Mouse (Mus musculus) MEL (cell line): Measurements from ENCODE around the gene Chrm4.

Source experiments
- CTCF ChIP-seq, 3 experiments: IDR thresholded peaks in 2 of 3; conservative IDR thresholded peaks in 1 of 3; 2 replicates each; pipeline ENCODE4 v1.5.1; 2011 to 2012; ENCODE audit warnings: low read length in 3 of 3, low read depth in 2 of 3, mild to moderate bottlenecking in 2 of 3, improper control_type of control experiment in 1 of 3, inconsistent platforms in 1 of 3, mixed read lengths in 1 of 3, moderate library complexity in 1 of 3; ENCODE audit not compliant: control insufficient read depth in 1 of 3, insufficient read depth in 1 of 3, poor library complexity in 1 of 3, severe bottlenecking in 1 of 3
- E2F4 ChIP-seq: IDR thresholded peaks from 2 replicates; pipeline ENCODE4 v1.6.1; 2011; ENCODE audit warnings: low read depth, low read length, improper control_type of control experiment, borderline replicate concordance
- ELF1 ChIP-seq: IDR thresholded peaks from 2 replicates; pipeline ENCODE4 v1.6.1; 2014; ENCODE audit warnings: low read depth, mild to moderate bottlenecking, inconsistent platforms, low read length, improper control_type of control experiment, moderate library complexity
- HCFC1 ChIP-seq: IDR thresholded peaks from 2 replicates; pipeline ENCODE4 v1.6.1; 2012; ENCODE audit warnings: low read depth, mild to moderate bottlenecking, inconsistent platforms, low read length, improper control_type of control experiment, moderate library complexity
- JUND ChIP-seq: IDR thresholded peaks from 2 replicates; pipeline ENCODE4 v1.6.1; 2011; ENCODE audit warnings: low read depth, mild to moderate bottlenecking, improper control_type of control experiment, low read length
- POLR2AphosphoS2 ChIP-seq: IDR thresholded peaks from 2 replicates; pipeline ENCODE4 v1.6.1; 2011; ENCODE audit warnings: low read length, improper control_type of control experiment
- SIN3A ChIP-seq: IDR thresholded peaks from 2 replicates; pipeline ENCODE4 v1.6.1; 2012; ENCODE audit warnings: low read length, improper control_type of control experiment, inconsistent platforms
- USF1 ChIP-seq: IDR thresholded peaks from 2 replicates; pipeline ENCODE4 v1.6.1; 2014; ENCODE audit warnings: low read depth, mild to moderate bottlenecking, inconsistent platforms, low read length, improper control_type of control experiment, moderate library complexity

- no peak for TF ChIP-seq USF1
- TF ChIP-seq CTCF (IDR thresholded peaks at IDR 0.05 in 2 of 3, conservative IDR thresholded peaks at IDR 0.05 in 1 of 3; ENCODE audit: control insufficient read depth in 1 of 3, insufficient read depth in 1 of 3, low read depth in 2 of 3, low read length in 3 of 3, poor library complexity in 1 of 3, severe bottlenecking in 1 of 3): no peak
- no peak for TF ChIP-seq HCFC1
- no peak for TF ChIP-seq POLR2AphosphoS2
- no peak for TF ChIP-seq JUND
- no peak for TF ChIP-seq SIN3A
- TF ChIP-seq ELF1: no peak
- no peak for TF ChIP-seq E2F4
Observed at GRCm38 (mm10) chr2:91917096-91917495, 10.0 kb upstream of the Chrm4 start.
